ENCODE assay signal across 8 mouse cellular contexts in genomic region chr2:131545386-131546307, GRCm38 (mm10). TPM values are rescaled to one million over a fixed set of nuclear protein-coding genes. Genes with fewer than 3 reads are reported as not detected.
DNase-seq lines count a peak whose midpoint lies in the region; ATAC-seq lines count a peak whose summit lies in the region.

No protein-coding gene starts in this region.

- ATAC-seq in embryonic facial prominence, embryonic 11.5 days (replicated peaks; ENCODE audit: insufficient number of reproducible peaks, low FRiP score, low TSS enrichment, low read depth): peak; percentile 54
- peak; percentile 59 for ATAC-seq in heart, embryonic 12.5 days (ENCODE audit: insufficient number of reproducible peaks, low FRiP score)
- peak; percentile 63 for ATAC-seq in kidney, embryonic 14.5 days (ENCODE audit: low FRiP score, low TSS enrichment)
- ATAC-seq in liver, embryonic 16.5 days (ENCODE audit: low read depth): no peak

- DNase-seq in CD8-positive naive resting alpha-beta T cell, adult 2 months (ENCODE audit: low read depth in 2 of 2, low spot score in 2 of 2): peak; percentile 32 to 64
- peak; percentile 69 for DNase-seq in adrenal gland, postnatal 10 days
- DNase-seq in embryonic facial prominence, embryonic 11.5 days (ENCODE audit: low spot score): peak; percentile 72
- DNase-seq in neural tube, embryonic 10.5 days (ENCODE audit: extremely low spot score, low spot score): peak; percentile 80
- DNase-seq in thymus, postnatal 25 days: peak; percentile 56

- no peaks in the 10 kb centered on the region for H3K36me3 ChIP-seq in embryonic facial prominence, embryonic 11.5 days (replicated peaks; ENCODE audit: control insufficient read depth, insufficient read depth, low read depth, low read length)
- H3K36me3 ChIP-seq in heart, embryonic 12.5 days: no peaks in the 10 kb centered on the region
- H3K36me3 ChIP-seq in kidney, embryonic 14.5 days (ENCODE audit: control insufficient read depth, insufficient read depth, low read length): no peaks in the 10 kb centered on the region
- no peaks in the 10 kb centered on the region for H3K36me3 ChIP-seq in liver, embryonic 16.5 days (ENCODE audit: control insufficient read depth, insufficient read depth)

- peak overlapping the region; percentile 74 for H3K4me2 ChIP-seq in embryonic facial prominence, embryonic 11.5 days (ENCODE audit: low read depth, low read length)
- peak overlapping the region; percentile 90 for H3K4me2 ChIP-seq in heart, embryonic 12.5 days
- H3K4me2 ChIP-seq in kidney, embryonic 14.5 days (replicated peaks; ENCODE audit: low read depth, low read length): peak overlapping the region; percentile 70
- H3K4me2 ChIP-seq in liver, embryonic 16.5 days (ENCODE audit: low read depth, low read length): peak overlapping the region; percentile 61

- peak overlapping the region; percentile 31 for H3K4me3 ChIP-seq in embryonic facial prominence, embryonic 11.5 days (ENCODE audit: low read depth, low read length)
- H3K4me3 ChIP-seq in heart, embryonic 12.5 days: peak overlapping the region; percentile 61
- peak overlapping the region; percentile 45 for H3K4me3 ChIP-seq in kidney, embryonic 14.5 days (ENCODE audit: low read length)
- H3K4me3 ChIP-seq in liver, embryonic 16.5 days (ENCODE audit: low read depth, low read length): peak overlapping the region; percentile 45

- H3K4me1 ChIP-seq in embryonic facial prominence, embryonic 11.5 days (ENCODE audit: control insufficient read depth, insufficient read depth, low read length): no peaks in the 10 kb centered on the region
- H3K4me1 ChIP-seq in heart, embryonic 12.5 days (replicated peaks): peaks cover 19% of the 10 kb centered on the region
- H3K4me1 ChIP-seq in kidney, embryonic 14.5 days (ENCODE audit: control insufficient read depth, insufficient read depth, low read length): 0 out of 2 replicates have a peak, but pooled peaks cover 3% of the 10 kb centered on the region
- peaks cover 9% of the 10 kb centered on the region for H3K4me1 ChIP-seq in liver, embryonic 16.5 days (ENCODE audit: control insufficient read depth, low read depth, low read length)

- H3K27ac ChIP-seq in embryonic facial prominence, embryonic 11.5 days (replicated peaks; ENCODE audit: low read depth, low read length): no peak overlapping the region
- H3K27ac ChIP-seq in heart, embryonic 12.5 days (ENCODE audit: poor library complexity, severe bottlenecking): no peak overlapping the region
- H3K27ac ChIP-seq in kidney, embryonic 14.5 days (ENCODE audit: low read depth, low read length): no peak overlapping the region
- no peak overlapping the region for H3K27ac ChIP-seq in liver, embryonic 16.5 days (ENCODE audit: low read length)

- peaks cover 30% of the 10 kb centered on the region for H3K27me3 ChIP-seq in embryonic facial prominence, embryonic 11.5 days (ENCODE audit: control insufficient read depth, insufficient read depth, low read length)
- peaks cover 69% of the 10 kb centered on the region for H3K27me3 ChIP-seq in heart, embryonic 12.5 days (replicated peaks)
- peaks cover 36% of the 10 kb centered on the region for H3K27me3 ChIP-seq in kidney, embryonic 14.5 days (ENCODE audit: control insufficient read depth, insufficient read depth, low read length)
- peaks cover 44% of the 10 kb centered on the region for H3K27me3 ChIP-seq in liver, embryonic 16.5 days (ENCODE audit: control insufficient read depth, insufficient read depth, low read depth, low read length)

- no peaks in the 10 kb centered on the region for H3K9me3 ChIP-seq in embryonic facial prominence, embryonic 11.5 days (replicated peaks; ENCODE audit: control insufficient read depth, low read length)
- no peaks in the 10 kb centered on the region for H3K9me3 ChIP-seq in heart, embryonic 12.5 days (replicated peaks)
- no peaks in the 10 kb centered on the region for H3K9me3 ChIP-seq in kidney, embryonic 14.5 days (ENCODE audit: control insufficient read depth, low read length)
- H3K9me3 ChIP-seq in liver, embryonic 16.5 days (replicated peaks; ENCODE audit: control insufficient read depth, low read length): no peaks in the 10 kb centered on the region

- H3K9ac ChIP-seq in embryonic facial prominence, embryonic 11.5 days (replicated peaks; ENCODE audit: low read length): peak overlapping the region; percentile 41; the same call in 1 of the 2 replicates
- H3K9ac ChIP-seq in heart, embryonic 12.5 days: peak overlapping the region; percentile 65
- peak overlapping the region; percentile 45 for H3K9ac ChIP-seq in kidney, embryonic 14.5 days (ENCODE audit: low read depth, low read length)
- no peak overlapping the region for H3K9ac ChIP-seq in liver, embryonic 16.5 days (ENCODE audit: low read depth, low read length)

- whole genome bisulfite sequencing in embryonic facial prominence, embryonic 11.5 days: 2% methylated on average over 45 of the region's 45 CpGs
- WGBS in heart, embryonic 12.5 days: 4% methylated on average over 45 of the region's 45 CpGs
- WGBS in kidney, embryonic 14.5 days: 2% methylated on average over 45 of the region's 45 CpGs
- 2% methylated on average over 45 of the region's 45 CpGs for WGBS in liver, embryonic 16.5 days (ENCODE audit: insufficient replicate concordance)

RNA-seq across cellular contexts. Expression of gene Adra1d, which starts 16.4 kb away (rescaled TPM):
- total RNA-seq in adrenal gland, postnatal 10 days (2021): 10 to 100 TPM; 12.0 to 17.7 TPM
- 0.14 TPM in 1 of 2 replicates, not detected in the other for polyA plus RNA-seq in embryonic facial prominence, embryonic 11.5 days (2014; fragmentation: Nextera tagmentation; extraction: Ambion mirVana)
- 0.23 and 0.45 TPM in 2 replicates for polyA plus RNA-seq in heart, embryonic 12.5 days (2016; fragmentation: Nextera tagmentation; extraction: Ambion mirVana)
- 1.1 and 1.5 TPM in 2 replicates for polyA plus RNA-seq in kidney, embryonic 14.5 days (2014; fragmentation: Nextera tagmentation; extraction: Ambion mirVana)
- 0.11 and 0.22 TPM in 2 replicates for polyA plus RNA-seq in liver, embryonic 16.5 days (2015; fragmentation: Nextera tagmentation; extraction: Ambion mirVana)

RNA-seq across cellular contexts. Expression of gene Smox, which starts 54.4 kb away (rescaled TPM):
- 10 to 100 TPM; 20.1 to 21.0 TPM for total RNA-seq in adrenal gland, postnatal 10 days (2021)
- polyA plus RNA-seq in embryonic facial prominence, embryonic 11.5 days (2014; fragmentation: Nextera tagmentation; extraction: Ambion mirVana): 33.6 and 38.7 TPM in 2 replicates
- polyA plus RNA-seq in heart, embryonic 12.5 days (2016; fragmentation: Nextera tagmentation; extraction: Ambion mirVana): 21.0 and 21.3 TPM in 2 replicates
- 27.4 and 29.1 TPM in 2 replicates for polyA plus RNA-seq in kidney, embryonic 14.5 days (2014; fragmentation: Nextera tagmentation; extraction: Ambion mirVana)
- 85.1 and 89.1 TPM in 2 replicates for polyA plus RNA-seq in liver, embryonic 16.5 days (2015; fragmentation: Nextera tagmentation; extraction: Ambion mirVana)
